Mouse (Mus musculus) spleen, postnatal 14 days (tissue): ENCODE results near the gene Stat2.

Source experiments
- DNase-seq, 2 experiments: peaks; one replicate each; pipeline ENCODE4 v3.0.0; 2021 to 2022; ENCODE audit warnings: low spot score in 2 of 2

Gene Stat2

GRCm38 (mm10) chr10:128270287-128270841 lies at the start of gene Stat2:
Gene Stat2 (plus strand): TSS chr10:128270559.
- peak; percentile 90 to 93 for DNase-seq

GRCm38 (mm10) chr10:128221533-128222286 lies 48.6 kb upstream of the Stat2 start:
- DNase-seq = no peak

- no peak for DNase-seq
Measured at GRCm38 (mm10) chr10:128225064-128225463, 45.3 kb upstream of the Stat2 start.

GRCm38 (mm10) chr10:128225538-128225937 lies 44.8 kb upstream of the Stat2 start, which contains the start of gene Mip:
Gene Mip (plus strand): TSS chr10:128225838.
- DNase-seq = no peak

- DNase-seq = no peak
Measured at GRCm38 (mm10) chr10:128227592-128227991, 42.8 kb upstream of the Stat2 start.

- DNase-seq = no peak
Measured at GRCm38 (mm10) chr10:128228009-128228408, 42.4 kb upstream of the Stat2 start.

- no peak for DNase-seq
Measured at GRCm38 (mm10) chr10:128230582-128230981, 39.8 kb upstream of the Stat2 start.

- no peak for DNase-seq
Measured at GRCm38 (mm10) chr10:128231146-128231545, 39.2 kb upstream of the Stat2 start.

GRCm38 (mm10) chr10:128231697-128232419 lies 38.5 kb upstream of the Stat2 start, which contains the start of gene Timeless:
Gene Timeless (plus strand): TSS chr10:128232065.
- DNase-seq = peak; percentile 82 to 86

- peak in 1 of 2 experiments; percentile 55 for DNase-seq
Measured at GRCm38 (mm10) chr10:128232420-128232985, 37.9 kb upstream of the Stat2 start.

GRCm38 (mm10) chr10:128236321-128236720 lies 34.0 kb upstream of the Stat2 start:
- DNase-seq = no peak

GRCm38 (mm10) chr10:128237807-128238480 lies 32.4 kb upstream of the Stat2 start:
- no peak for DNase-seq

GRCm38 (mm10) chr10:128239140-128239539 lies 31.2 kb upstream of the Stat2 start:
- no peak for DNase-seq

- DNase-seq = no peak
Measured at GRCm38 (mm10) chr10:128240131-128240530, 30.2 kb upstream of the Stat2 start.

GRCm38 (mm10) chr10:128243252-128243651 lies 27.1 kb upstream of the Stat2 start:
- DNase-seq = no peak

- no peak for DNase-seq
Measured at GRCm38 (mm10) chr10:128244121-128244520, 26.2 kb upstream of the Stat2 start.

- DNase-seq = no peak
Measured at GRCm38 (mm10) chr10:128247020-128247732, 23.2 kb upstream of the Stat2 start.

- DNase-seq = no peak
Measured at GRCm38 (mm10) chr10:128250565-128250964, 19.8 kb upstream of the Stat2 start.

- DNase-seq = no peak
Measured at GRCm38 (mm10) chr10:128253677-128254255, 16.6 kb upstream of the Stat2 start, which contains the start of gene Apon. Gene Apon (plus strand): TSS chr10:128254096.

GRCm38 (mm10) chr10:128255925-128256324 lies 14.4 kb upstream of the Stat2 start:
- DNase-seq = no peak

- no peak for DNase-seq
Measured at GRCm38 (mm10) chr10:128256328-128256727, 14.0 kb upstream of the Stat2 start.
